Mouse (Mus musculus) spleen, adult 2 months (tissue): ENCODE results near the gene Gm11214.

Source experiments
- CTCF ChIP-seq: fragments of 200-500 bp; IDR thresholded peaks from 2 replicates; pipeline ENCODE4 v1.5.1; 2011; ENCODE audit warnings: mild to moderate bottlenecking, inconsistent platforms; ENCODE audit not compliant: insufficient read depth, insufficient read length, insufficient replicate concordance; ENCODE audit errors: extremely low read depth
- POLR2A ChIP-seq: fragments of 200-500 bp; IDR thresholded peaks from 2 replicates; pipeline ENCODE4 v1.6.1; 2011; ENCODE audit warnings: low read depth, low read length, inconsistent platforms

GRCm38 (mm10) chr4:63661426-63661825, 1.8 kb downstream of the Gm11214 start:
- TF ChIP-seq CTCF (no peak), POLR2A (no peak)
